Mouse (Mus musculus): ENCODE data around the gene Olfr341. TPM values are rescaled to one million over a fixed set of nuclear protein-coding genes. Genes with fewer than 3 reads are reported as not detected.

The Olfr341 gene
- polyA plus RNA-seq (2012; rRNA removed; ENCODE audit: low replicate concordance): not detected in 2 replicates

DNA sequence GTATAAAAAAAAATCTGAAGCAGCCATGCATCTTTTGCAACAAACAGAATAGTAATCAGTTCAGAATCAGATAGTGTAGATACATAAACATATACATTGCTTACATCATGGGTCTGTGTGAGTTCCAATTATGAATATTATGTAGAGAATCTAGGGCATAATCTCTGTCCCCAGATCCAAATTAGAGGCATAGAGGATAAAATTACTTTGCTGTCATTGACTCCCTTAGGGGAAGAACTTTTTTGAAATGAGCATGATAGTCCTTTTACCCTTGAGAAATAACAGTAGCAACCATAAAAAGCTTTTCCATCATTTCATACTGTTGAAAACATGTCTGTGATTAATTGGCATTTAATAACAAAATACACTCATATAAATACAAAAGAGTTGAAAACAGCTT, at the start of gene Olfr341:
TSS of gene Olfr341 (minus strand) at position 101 of the 400 bp plus-strand sequence.

GRCm38 (mm10) chr2:36524698-36525097, 42.4 kb upstream of the Olfr341 start, which contains the start of gene Olfr342:
Gene Olfr342 (plus strand): TSS chr2:36524998.

GRCm38 (mm10) chr2:36452287-36452686, 30.0 kb downstream of the Olfr341 start, which contains the start of gene Olfr340:
Gene Olfr340 (plus strand): TSS chr2:36452587.

Other genes with a start within 250 kb of the Olfr341 start
- gene Olfr338, start 108.9 kb downstream of the Olfr341 start, polyA plus RNA-seq (2012; rRNA removed; ENCODE audit: low replicate concordance): not detected in 2 replicates
- not detected in 2 replicates for gene Olfr339, start 63.5 kb downstream of the Olfr341 start, polyA plus RNA-seq (2012; rRNA removed; ENCODE audit: low replicate concordance)
- not detected in 2 replicates for gene Olfr340, start 29.9 kb downstream of the Olfr341 start, polyA plus RNA-seq (2012; rRNA removed; ENCODE audit: low replicate concordance)
- not detected in 2 replicates for gene Olfr342, start 42.5 kb upstream of the Olfr341 start, polyA plus RNA-seq (2012; rRNA removed; ENCODE audit: low replicate concordance)
- not detected in 2 replicates for gene Olfr344, start 84.2 kb upstream of the Olfr341 start, polyA plus RNA-seq (2012; rRNA removed; ENCODE audit: low replicate concordance)
- gene Olfr345, start 157.6 kb upstream of the Olfr341 start, polyA plus RNA-seq (2012; rRNA removed; ENCODE audit: low replicate concordance): not detected in 2 replicates
- not detected in 2 replicates for gene Olfr346, start 203.3 kb upstream of the Olfr341 start, polyA plus RNA-seq (2012; rRNA removed; ENCODE audit: low replicate concordance)
- gene Olfr347, start 249.4 kb upstream of the Olfr341 start, polyA plus RNA-seq (2012; rRNA removed; ENCODE audit: low replicate concordance): not detected in 2 replicates

Data from duodenum, adult 2 months (tissue).